Mouse (Mus musculus): Measurements from ENCODE around the gene Bach2. TPM values are rescaled to one million over a fixed set of nuclear protein-coding genes. Genes with fewer than 3 reads are reported as not detected.

The Bach2 gene
- total RNA-seq, 2 experiments from 2014 or later, result 16.8 to 17.9 TPM

- intact Hi-C loops (cut with DNase I), result no loop called here
- DNase-seq, result no peak
Observed at GRCm38 (mm10) chr4:32320039-32320438, 81.4 kb downstream of the Bach2 start.

DNA sequence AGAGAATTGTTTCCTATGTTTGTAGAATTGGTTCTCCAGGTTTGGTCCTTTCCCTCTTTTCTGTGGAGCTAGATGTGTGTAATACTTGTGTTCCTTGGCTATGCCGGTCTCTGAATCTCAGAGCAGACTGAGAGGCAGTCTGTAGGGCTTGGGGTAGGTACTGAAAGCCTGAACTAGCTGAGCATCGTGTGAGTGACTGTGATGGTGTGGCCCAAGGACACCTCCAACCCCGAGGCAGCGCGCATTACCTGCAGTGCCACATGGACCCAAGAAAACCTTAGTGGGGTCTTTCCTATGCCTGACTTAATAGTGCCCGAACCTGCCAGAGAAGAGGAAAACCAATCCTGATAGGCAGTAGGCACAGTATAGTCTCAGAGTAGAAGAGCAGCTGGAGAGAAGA, 85.5 kb downstream of the Bach2 start:
- intact Hi-C loops (cut with DNase I), result no loop called here
- no peak for DNase-seq

DNA sequence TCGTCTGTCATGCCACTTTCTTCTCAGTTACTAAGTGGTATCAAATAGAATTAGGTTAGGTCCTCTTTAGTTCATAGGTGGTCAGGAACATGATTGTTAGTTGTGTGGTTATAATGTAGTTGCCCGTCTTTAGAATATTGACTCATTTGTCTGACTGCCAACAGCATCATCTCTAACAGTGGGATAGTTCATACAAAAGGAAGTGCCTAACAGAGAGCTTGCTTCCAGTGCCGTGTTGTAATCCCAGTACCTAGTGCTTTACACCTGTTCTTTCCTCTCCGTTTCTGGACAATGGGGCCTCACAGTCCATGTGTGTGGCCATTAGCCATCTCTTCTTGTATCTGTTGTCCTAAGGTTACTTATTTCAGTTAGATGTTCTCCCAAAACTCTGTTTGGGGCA, 86.4 kb downstream of the Bach2 start:
- DNase-seq, result no peak
- intact Hi-C loops (cut with DNase I), result no loop called here

- intact Hi-C loops (cut with DNase I), result no loop called here
- no peak for DNase-seq
Observed at GRCm38 (mm10) chr4:32325596-32325995, 87.0 kb downstream of the Bach2 start.

- intact Hi-C loops (cut with DNase I), result no loop called here
- no peak for DNase-seq
Observed at GRCm38 (mm10) chr4:32326279-32326678, 87.7 kb downstream of the Bach2 start.

GRCm38 (mm10) chr4:32326860-32327259, 88.3 kb downstream of the Bach2 start:
- no peak for DNase-seq
- intact Hi-C loops (cut with DNase I), result no loop called here

GRCm38 (mm10) chr4:32327626-32328025, 89.0 kb downstream of the Bach2 start:
- no peak for DNase-seq
- intact Hi-C loops (cut with DNase I), result no loop called here

GRCm38 (mm10) chr4:32328561-32328960, 90.0 kb downstream of the Bach2 start:
- DNase-seq, result no peak
- intact Hi-C loops (cut with DNase I), result no loop called here

- peak in 1 of 2 experiments; percentile 33 for DNase-seq
- intact Hi-C loops (cut with DNase I), result no loop called here
Observed at GRCm38 (mm10) chr4:32330584-32331314, 92.1 kb downstream of the Bach2 start.

- intact Hi-C loops (cut with DNase I), result no loop called here
- no peak for DNase-seq
Observed at GRCm38 (mm10) chr4:32332028-32332427, 93.4 kb downstream of the Bach2 start.

- intact Hi-C loops (cut with DNase I), result no loop called here
- DNase-seq, result no peak
Observed at GRCm38 (mm10) chr4:32334131-32334530, 95.5 kb downstream of the Bach2 start.

DNA sequence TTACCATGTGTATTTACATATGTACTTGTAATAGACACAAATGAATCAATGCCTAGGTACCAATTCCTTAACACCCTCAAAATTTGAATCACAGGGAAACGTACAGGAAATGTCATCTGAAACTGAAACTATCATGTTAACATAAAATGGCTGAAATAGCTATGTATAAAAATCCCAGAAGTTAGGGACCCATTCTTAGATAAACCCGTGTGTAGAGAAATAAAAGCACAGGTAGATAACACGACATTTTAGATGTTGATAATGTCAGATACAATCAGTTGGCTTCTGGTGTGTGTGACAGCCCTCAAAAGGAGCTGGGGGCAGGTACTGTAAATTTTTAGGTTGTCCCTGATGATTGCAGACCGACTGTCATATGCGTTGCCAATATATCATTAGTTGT, 96.2 kb downstream of the Bach2 start:
- DNase-seq, result no peak
- intact Hi-C loops (cut with DNase I), result loop anchor here (5.0 kb wide), 1 partner anchor 53 kb away; no protein-coding TSS in a partner anchor

DNA sequence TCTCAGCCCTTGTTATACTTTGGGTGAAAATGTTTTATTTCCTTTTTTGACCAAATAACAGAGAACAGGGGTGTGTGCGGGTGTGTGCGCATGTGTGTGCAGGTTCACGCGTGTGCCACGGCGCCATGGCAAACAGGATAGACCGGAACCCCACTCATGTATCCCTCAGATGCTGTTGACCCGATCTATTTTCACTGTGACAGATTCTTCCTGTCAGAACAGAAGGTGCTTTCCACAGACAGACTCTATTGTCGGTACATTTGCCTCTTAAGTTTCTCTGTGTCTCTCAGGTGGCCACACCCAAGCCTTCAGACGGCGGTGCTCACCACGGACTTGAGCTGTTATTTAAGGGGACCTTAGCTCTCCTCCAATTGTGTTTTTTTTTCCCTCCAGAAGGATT, 97.1 kb downstream of the Bach2 start:
- peak in 1 of 2 experiments; percentile 16 for DNase-seq
- intact Hi-C loops (cut with DNase I), result loop anchor here (2.0 to 5.0 kb wide), 2 partner anchors 52 to 85 kb away; no protein-coding TSS in a partner anchor

DNA sequence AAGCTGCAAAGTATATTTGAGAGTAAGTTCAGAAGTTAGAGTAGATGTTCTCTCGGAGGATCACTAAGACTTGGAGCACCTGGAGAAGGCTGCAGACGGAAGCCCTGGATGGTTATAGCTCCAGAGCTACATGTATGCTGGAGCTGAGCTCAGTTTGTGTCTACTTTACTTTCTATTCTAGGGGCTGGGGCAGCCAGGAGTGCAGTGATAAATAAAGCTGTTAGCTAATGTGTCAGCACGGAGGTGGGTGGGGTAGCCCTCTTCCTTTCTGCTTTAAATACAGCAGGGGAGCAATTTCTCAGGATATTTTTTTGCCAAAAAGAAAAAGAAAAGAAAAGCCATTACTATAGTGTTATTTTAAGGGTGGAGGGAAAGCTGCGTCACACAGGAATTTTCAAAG, 98.0 kb downstream of the Bach2 start:
- intact Hi-C loops (cut with DNase I), result loop anchor here (1.0 to 5.0 kb wide), 3 partner anchors 33 to 86 kb away; no protein-coding TSS in a partner anchor
- peak in 1 of 2 experiments; percentile 58 for DNase-seq

GRCm38 (mm10) chr4:32337638-32338037, 99.0 kb downstream of the Bach2 start:
- peak; percentile 86 to 87 for DNase-seq
- intact Hi-C loops (cut with DNase I), result loop anchor here (1.0 to 5.0 kb wide), 3 partner anchors 34 to 87 kb away; no protein-coding TSS in a partner anchor

DNA sequence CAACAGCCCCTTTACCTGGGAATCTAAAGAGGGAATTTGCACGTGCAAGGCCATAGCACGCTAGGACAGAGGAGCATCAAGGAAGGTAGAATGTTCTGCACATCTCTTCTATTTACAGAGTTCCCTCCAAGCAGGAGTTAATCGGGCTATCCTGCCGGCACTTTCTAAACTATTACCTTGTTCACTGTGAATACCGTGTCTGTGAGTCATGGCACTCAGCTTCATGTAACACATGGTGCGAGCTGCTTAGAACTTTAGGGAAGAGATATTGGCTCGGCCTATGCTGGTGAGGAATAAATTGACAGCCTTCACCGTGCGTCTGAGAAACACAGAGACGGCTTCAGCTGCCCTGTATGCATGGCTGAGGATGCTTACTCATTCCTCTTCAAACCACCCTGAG, 99.8 kb downstream of the Bach2 start:
- intact Hi-C loops (cut with DNase I), result loop anchor here (5.0 kb wide), 1 partner anchor 49 kb away; no protein-coding TSS in a partner anchor
- no peak for DNase-seq

GRCm38 (mm10) chr4:32340844-32341243, 102.2 kb downstream of the Bach2 start:
- intact Hi-C loops (cut with DNase I), result no loop called here
- no peak for DNase-seq

DNA sequence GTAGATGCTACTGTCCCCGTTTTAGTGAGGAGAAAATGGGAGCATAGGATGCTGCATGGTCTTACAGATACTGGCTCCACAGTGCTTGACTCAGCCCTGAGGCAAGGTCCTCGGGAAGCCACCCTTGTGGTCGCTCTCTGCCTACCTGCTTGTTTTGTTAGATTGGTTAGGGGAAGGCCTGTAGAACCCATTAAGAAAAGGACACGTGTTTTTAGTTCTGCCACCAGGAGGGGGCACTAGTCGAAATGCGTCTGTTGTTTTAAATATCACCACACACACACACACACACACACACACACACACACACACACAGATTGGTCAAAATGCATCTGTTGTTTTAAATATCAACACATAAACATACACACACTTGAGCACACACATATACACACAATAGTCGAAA, 103.7 kb downstream of the Bach2 start:
- intact Hi-C loops (cut with DNase I), result no loop called here
- DNase-seq, result no peak

- peak in 1 of 2 experiments; percentile 26 for DNase-seq
- intact Hi-C loops (cut with DNase I), result no loop called here
Observed at GRCm38 (mm10) chr4:32343256-32344165, 104.9 kb downstream of the Bach2 start.

- no peak for DNase-seq
- intact Hi-C loops (cut with DNase I), result no loop called here
Observed at GRCm38 (mm10) chr4:32344276-32344675, 105.7 kb downstream of the Bach2 start.

GRCm38 (mm10) chr4:32347202-32347601, 108.6 kb downstream of the Bach2 start:
- intact Hi-C loops (cut with DNase I), result no loop called here
- no peak for DNase-seq
